Mouse (Mus musculus): ENCODE measurements at regions not wholly inside any gene's neighbourhood (a gene's known extent, or its start where the extent isn't known, plus 50 kb on each side); places are given as distances from the start of the nearest gene placed in this dataset.

DNA sequence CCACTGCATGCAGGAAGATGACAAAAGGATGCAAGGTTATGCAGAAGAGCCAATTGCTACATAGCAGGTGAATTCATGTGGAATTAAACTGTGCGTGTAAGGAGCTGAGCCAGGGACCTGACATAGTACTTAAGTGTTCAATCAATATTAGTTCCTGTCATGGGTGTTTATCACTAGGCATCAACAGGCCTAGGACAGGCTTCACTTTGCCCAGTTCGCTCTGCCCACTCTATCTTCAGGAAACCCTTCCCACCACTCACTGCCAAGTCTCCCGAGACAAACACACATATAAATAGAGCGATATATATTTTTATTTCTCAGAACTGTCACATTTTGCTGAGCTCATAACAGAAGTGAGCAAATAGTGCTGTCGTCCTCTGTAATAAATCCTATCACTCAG is 78.2 kb upstream of the Klf9 start:
- TF ChIP-seq EP300 (IDR thresholded peaks at IDR 0.05) (peak; percentile 87), CTCF (IDR thresholded peaks at IDR 0.05) (no peak)
